Comparison of ENCODE assay signal across 10 mouse cellular contexts in the genomic region with DNA sequence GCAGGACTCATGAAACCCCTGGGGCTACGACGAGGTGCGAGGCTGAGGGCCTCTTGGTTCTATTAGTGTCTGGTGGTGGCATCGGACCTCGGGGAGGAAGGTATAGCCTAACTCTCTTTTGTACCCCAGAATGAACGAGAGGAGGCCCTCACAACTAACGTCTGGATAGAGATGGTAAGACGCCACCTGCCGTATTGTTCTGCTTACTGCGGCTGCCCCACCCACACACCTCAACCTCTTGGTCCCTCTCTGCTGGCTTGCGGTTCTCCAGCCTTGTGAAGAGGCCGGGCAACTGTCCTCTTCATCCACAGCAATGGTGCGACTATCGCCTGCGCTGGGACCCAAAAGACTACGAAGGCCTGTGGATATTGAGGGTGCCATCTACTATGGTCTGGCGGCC. TPM values are rescaled to one million over a fixed set of nuclear protein-coding genes. Genes with fewer than 3 reads are reported as not detected.
DNase-seq lines count a peak whose midpoint lies in the region; ATAC-seq and TF ChIP-seq lines count a peak whose summit lies in the region.
"Had no signal": no experiment of that assay in that cellular context is flagged by ENCODE, and none has a peak within 500 bp of the region (broad histone marks: within the 10 kb centered on the region; RNA-seq: fewer than 3 reads in every experiment).

No protein-coding gene starts in this region.

- H3K4me1 ChIP-seq in heart, embryonic 10.5 days = peaks cover 19% of the 10 kb centered on the region
- H3K4me1 ChIP-seq in midbrain, embryonic 14.5 days (ENCODE audit: control insufficient read depth, insufficient read depth, low read length) = no peaks in the 10 kb centered on the region
- no peaks in the 10 kb centered on the region for H3K4me1 ChIP-seq in midbrain, embryonic 15.5 days

- no peaks in the 10 kb centered on the region for H3K36me3 ChIP-seq in heart, embryonic 10.5 days
- H3K36me3 ChIP-seq in midbrain, embryonic 14.5 days (ENCODE audit: control insufficient read depth, insufficient read depth, low read length) = no peaks in the 10 kb centered on the region
- no peaks in the 10 kb centered on the region for H3K36me3 ChIP-seq in midbrain, embryonic 15.5 days (replicated peaks)
- H3K36me3 ChIP-seq in myocyte (ENCODE audit: control insufficient read depth, insufficient read depth) = no peaks in the 10 kb centered on the region

- H3ac ChIP-seq in myocyte (ENCODE audit: control insufficient read depth, insufficient read length) = peak overlapping the region; percentile 1

- TF ChIP-seq POLR2A in myocyte (IDR thresholded peaks at IDR 0.05; ENCODE audit: insufficient read length, low read depth) = peak; percentile 20

- H3K27ac ChIP-seq in heart, embryonic 10.5 days = no peak overlapping the region
- H3K27ac ChIP-seq in midbrain, embryonic 14.5 days (replicated peaks; ENCODE audit: low read depth, low read length) = no peak overlapping the region
- H3K27ac ChIP-seq in midbrain, embryonic 15.5 days = no peak overlapping the region

- peak; percentile 31 for DNase-seq in heart, postnatal 4 days
- DNase-seq in heart, embryonic 10.5 days (ENCODE audit: low spot score) = no peak
- DNase-seq in midbrain, embryonic 14.5 days = peak; percentile 8
- peak; percentile 25 for DNase-seq in embryo, embryonic 9.5 days (ENCODE audit: extremely low spot score)
- DNase-seq in left cerebral cortex, postnatal 10 days (ENCODE audit: extremely low spot score in 1 of 2, low spot score in 2 of 2) = no peak
- DNase-seq: layer of hippocampus, adult 9-11 months had no signal

- no peak overlapping the region for H3K4me2 ChIP-seq in midbrain, embryonic 14.5 days (ENCODE audit: low read length)
- no peak overlapping the region for H3K4me2 ChIP-seq in midbrain, embryonic 15.5 days
- peak overlapping the region; percentile 83 for H3K4me2 ChIP-seq in myocyte (ENCODE audit: low read depth)
- H3K4me2 ChIP-seq: heart, embryonic 11.5 days had no signal

- 15% methylated on average over 17 of the region's 17 CpGs for WGBS in heart, embryonic 10.5 days
- 19% methylated on average over 17 of the region's 17 CpGs for WGBS in midbrain, embryonic 14.5 days
- 19% methylated on average over 17 of the region's 17 CpGs for WGBS in midbrain, embryonic 15.5 days

- H3K27me3 ChIP-seq in heart, embryonic 10.5 days (ENCODE audit: insufficient read depth, poor library complexity, severe bottlenecking) = peaks cover 56% of the 10 kb centered on the region
- 0 out of 2 replicates have a peak, but pooled peaks cover 8% of the 10 kb centered on the region for H3K27me3 ChIP-seq in midbrain, embryonic 14.5 days (ENCODE audit: control insufficient read depth, insufficient read depth, low read length)
- H3K27me3 ChIP-seq in midbrain, embryonic 15.5 days (replicated peaks) = peaks cover 23% of the 10 kb centered on the region
- no peaks in the 10 kb centered on the region for H3K27me3 ChIP-seq in myocyte (ENCODE audit: control insufficient read depth, insufficient read depth, insufficient read length)

- H3K4me3 ChIP-seq in heart, embryonic 10.5 days = no peak overlapping the region
- no peak overlapping the region for H3K4me3 ChIP-seq in midbrain, embryonic 14.5 days (replicated peaks; ENCODE audit: low read depth, low read length)
- H3K4me3 ChIP-seq in midbrain, embryonic 15.5 days = no peak overlapping the region
- H3K4me3 ChIP-seq in myocyte = peak overlapping the region; percentile 32

- no peak overlapping the region for H3K9ac ChIP-seq in midbrain, embryonic 14.5 days (replicated peaks; ENCODE audit: low read length)
- H3K9ac ChIP-seq in midbrain, embryonic 15.5 days = no peak overlapping the region

- intact Hi-C loops in left cerebral cortex, postnatal 10 days (cut with DNase I) = no loop called here

- no peaks in the 10 kb centered on the region for H3K9me3 ChIP-seq in heart, embryonic 10.5 days
- H3K9me3 ChIP-seq in midbrain, embryonic 14.5 days (ENCODE audit: control insufficient read depth, low read length) = no peaks in the 10 kb centered on the region
- no peaks in the 10 kb centered on the region for H3K9me3 ChIP-seq in midbrain, embryonic 15.5 days

- ATAC-seq in midbrain, embryonic 14.5 days (ENCODE audit: low FRiP score, low TSS enrichment) = no peak
- no peak for ATAC-seq in midbrain, embryonic 15.5 days (replicated peaks)
- ATAC-seq in erythroblast, adult 5-6 weeks (replicated peaks; ENCODE audit: low FRiP score, poor library complexity, severe bottlenecking) = no peak

- peaks cover 12% of the 10 kb centered on the region for H3K79me2 ChIP-seq in myocyte (ENCODE audit: control insufficient read depth, insufficient read depth)

TF ChIP-seq in myocyte, 11 proteins besides CTCF, POLR2A, EP300 and RAD21:
- no peak for TF ChIP-seq REST (IDR thresholded peaks at IDR 0.05; ENCODE audit: insufficient read depth, insufficient read length)
- TF ChIP-seq CEBPB (IDR thresholded peaks at IDR 0.05; ENCODE audit: insufficient read depth, poor library complexity, severe bottlenecking) = no peak
- TF ChIP-seq POLR2AphosphoS2 (IDR thresholded peaks at IDR 0.05; ENCODE audit: insufficient read length, low read depth) = peak; percentile 30
- TF ChIP-seq SRF (IDR thresholded peaks at IDR 0.05; ENCODE audit: control insufficient read depth, insufficient read length, low read depth) = no peak
- TF ChIP-seq MYOG (IDR thresholded peaks at IDR 0.05; ENCODE audit: control insufficient read depth in 1 of 3, insufficient read depth in 1 of 3, insufficient read length in 2 of 3, low read depth in 2 of 3) = peak in 1 of 3 experiments; percentile 5
- no peak for TF ChIP-seq MAX (IDR thresholded peaks at IDR 0.05; ENCODE audit: low read depth)
- TF ChIP-seq TCF12 (IDR thresholded peaks at IDR 0.05; ENCODE audit: insufficient read depth, poor library complexity, severe bottlenecking) = no peak
- TF ChIP-seq E2F4 (IDR thresholded peaks at IDR 0.05; ENCODE audit: insufficient read depth) = no peak
- TF ChIP-seq USF1 (IDR thresholded peaks at IDR 0.05; ENCODE audit: low read depth) = no peak

RNA-seq across cellular contexts. Expression of gene Chrng, which starts 1.9 kb away (rescaled TPM):
- total RNA-seq in heart, postnatal 4 days (2021) = under 1 TPM; 0.14 TPM
- polyA plus RNA-seq in heart, embryonic 10.5 days (2016; fragmentation: Nextera tagmentation; extraction: Ambion mirVana) = 0.34 and 0.96 TPM in 2 replicates
- polyA plus RNA-seq in midbrain, embryonic 14.5 days (2014; fragmentation: Nextera tagmentation; extraction: Ambion mirVana) = not detected in 2 replicates
- polyA plus RNA-seq in midbrain, embryonic 15.5 days (2015; fragmentation: Nextera tagmentation; extraction: Ambion mirVana) = not detected in 2 replicates
- polyA plus RNA-seq in myocyte (2012; fragmentation: generic; extraction: Trizol) = 376 TPM
- not detected in 2 replicates for total RNA-seq in erythroblast, adult 5-6 weeks (2015; ENCODE audit: low replicate concordance)
- total RNA-seq in erythroblast, adult 5-6 weeks (2017; ENCODE audit: low replicate concordance) = not detected in 2 replicates
- total RNA-seq in left cerebral cortex, postnatal 10 days (2021) = not detected

RNA-seq across cellular contexts. Expression of gene Eif4e2, which starts 7.4 kb away (rescaled TPM):
- total RNA-seq in heart, postnatal 4 days (2021) = 10 to 100 TPM; 71.3 to 72.5 TPM
- polyA plus RNA-seq in heart, embryonic 10.5 days (2016; fragmentation: Nextera tagmentation; extraction: Ambion mirVana) = 153 and 174 TPM in 2 replicates
- polyA plus RNA-seq in midbrain, embryonic 14.5 days (2014; fragmentation: Nextera tagmentation; extraction: Ambion mirVana) = 53.5 and 75.5 TPM in 2 replicates
- polyA plus RNA-seq in midbrain, embryonic 15.5 days (2015; fragmentation: Nextera tagmentation; extraction: Ambion mirVana) = 91.7 and 95.4 TPM in 2 replicates
- polyA plus RNA-seq in myocyte (2012; fragmentation: generic; extraction: Trizol) = 221 TPM
- total RNA-seq in erythroblast, adult 5-6 weeks (2015; ENCODE audit: low replicate concordance) = 16.7 and 21.9 TPM in 2 replicates
- 33.1 and 38.9 TPM in 2 replicates for total RNA-seq in erythroblast, adult 5-6 weeks (2017; ENCODE audit: low replicate concordance)
- total RNA-seq in left cerebral cortex, postnatal 10 days (2021) = 10 to 100 TPM; 83.2 to 84.2 TPM

RNA-seq across cellular contexts. Expression of gene Chrnd, which starts 15.9 kb away (rescaled TPM):
- not detected for total RNA-seq in heart, postnatal 4 days (2021)
- 0.09 and 0.13 TPM in 2 replicates for polyA plus RNA-seq in heart, embryonic 10.5 days (2016; fragmentation: Nextera tagmentation; extraction: Ambion mirVana)
- not detected in 2 replicates for polyA plus RNA-seq in midbrain, embryonic 14.5 days (2014; fragmentation: Nextera tagmentation; extraction: Ambion mirVana)
- polyA plus RNA-seq in midbrain, embryonic 15.5 days (2015; fragmentation: Nextera tagmentation; extraction: Ambion mirVana) = not detected in 2 replicates
- polyA plus RNA-seq in myocyte (2012; fragmentation: generic; extraction: Trizol) = 208 TPM
- not detected in 2 replicates for total RNA-seq in erythroblast, adult 5-6 weeks (2015; ENCODE audit: low replicate concordance)
- not detected in 2 replicates for total RNA-seq in erythroblast, adult 5-6 weeks (2017; ENCODE audit: low replicate concordance)
- total RNA-seq in left cerebral cortex, postnatal 10 days (2021) = not detected
- polyA plus RNA-seq: heart, embryonic 11.5 days had no signal

RNA-seq across cellular contexts. Expression of gene Prss56, which starts 23.2 kb away (rescaled TPM):
- total RNA-seq in heart, postnatal 4 days (2021) = not detected
- polyA plus RNA-seq in heart, embryonic 10.5 days (2016; fragmentation: Nextera tagmentation; extraction: Ambion mirVana) = not detected in 2 replicates
- polyA plus RNA-seq in midbrain, embryonic 14.5 days (2014; fragmentation: Nextera tagmentation; extraction: Ambion mirVana) = 0.32 TPM in 1 of 2 replicates, not detected in the other
- 0.13 TPM in 1 of 2 replicates, not detected in the other for polyA plus RNA-seq in midbrain, embryonic 15.5 days (2015; fragmentation: Nextera tagmentation; extraction: Ambion mirVana)
- polyA plus RNA-seq in myocyte (2012; fragmentation: generic; extraction: Trizol) = 0.16 TPM
- total RNA-seq in erythroblast, adult 5-6 weeks (2015; ENCODE audit: low replicate concordance) = not detected in 2 replicates
- total RNA-seq in erythroblast, adult 5-6 weeks (2017; ENCODE audit: low replicate concordance) = not detected in 2 replicates
- 1 to 10 TPM; 2.2 to 2.8 TPM for total RNA-seq in left cerebral cortex, postnatal 10 days (2021)
- polyA plus RNA-seq: heart, embryonic 11.5 days had no signal

RNA-seq across cellular contexts. Expression of gene Ecel1, which starts 50.0 kb away (rescaled TPM):
- under 1 TPM in 1 of 2 experiments, not detected in 1; 0.18 TPM for total RNA-seq in heart, postnatal 4 days (2021)
- polyA plus RNA-seq in heart, embryonic 10.5 days (2016; fragmentation: Nextera tagmentation; extraction: Ambion mirVana) = 0.09 and 0.10 TPM in 2 replicates
- polyA plus RNA-seq in midbrain, embryonic 14.5 days (2014; fragmentation: Nextera tagmentation; extraction: Ambion mirVana) = 5.1 and 5.3 TPM in 2 replicates
- polyA plus RNA-seq in midbrain, embryonic 15.5 days (2015; fragmentation: Nextera tagmentation; extraction: Ambion mirVana) = 22.3 and 23.3 TPM in 2 replicates
- 0.06 TPM for polyA plus RNA-seq in myocyte (2012; fragmentation: generic; extraction: Trizol)
- total RNA-seq in erythroblast, adult 5-6 weeks (2015; ENCODE audit: low replicate concordance) = not detected in 2 replicates
- not detected in 2 replicates for total RNA-seq in erythroblast, adult 5-6 weeks (2017; ENCODE audit: low replicate concordance)
- 1 to 10 TPM; 4.6 to 6.5 TPM for total RNA-seq in left cerebral cortex, postnatal 10 days (2021)
- polyA plus RNA-seq: heart, embryonic 11.5 days had no signal

Comparison
In these comparisons a context has a peak if more than half of its experiments do, and no peak if none do; other contexts are left out.
1. DNase-seq: peak in heart, postnatal 4 days (single experiment), midbrain, embryonic 14.5 days (single experiment) and embryo, embryonic 9.5 days (single experiment); none in heart, embryonic 10.5 days (single experiment) and left cerebral cortex, postnatal 10 days (0 of 2).
2. RNA of gene Chrng, which starts 1.9 kb away (polyA plus RNA-seq): 376 TPM in myocyte (single experiment); 0.34 to 0.96 TPM in heart, embryonic 10.5 days, not detected in midbrain, embryonic 14.5 days and not detected in midbrain, embryonic 15.5 days; every median in the first group is over 100 times any median in the second.
3. RNA of gene Chrnd, which starts 15.9 kb away (polyA plus RNA-seq): 208 TPM in myocyte (single experiment); 0.09 to 0.13 TPM in heart, embryonic 10.5 days, not detected in midbrain, embryonic 14.5 days and not detected in midbrain, embryonic 15.5 days; every median in the first group is over 100 times any median in the second.